Mouse (Mus musculus): Measurements from ENCODE around the gene Palmd.

GRCm38 (mm10) chr3:116955061-116955460 is 13.7 kb downstream of the Palmd start:
- TF ChIP-seq CTCF (IDR thresholded peaks at IDR 0.05; ENCODE audit: low read depth) (no peak), EP300 (IDR thresholded peaks at IDR 0.05; ENCODE audit: low read depth) (no peak)
